Mouse (Mus musculus) megakaryocyte, embryonic 14.5 days (primary cell): ENCODE measurements around the gene Ascc1.
"Not testable (repeated sequence)": the region's sequence is repeated elsewhere in the genome, so short reads cannot be mapped to it uniquely, and the experiment has no call there.

Source experiments
- FLI1 ChIP-seq: IDR thresholded peaks from 2 replicates; pipeline ENCODE4 v1.6.1; 2012; ENCODE audit warnings: low read length, inconsistent platforms, mixed read lengths
- GATA1 ChIP-seq: IDR thresholded peaks from 3 replicates; pipeline ENCODE4 v1.6.1; 2012; ENCODE audit warnings: mixed read lengths, low read length, inconsistent platforms, borderline replicate concordance

DNA sequence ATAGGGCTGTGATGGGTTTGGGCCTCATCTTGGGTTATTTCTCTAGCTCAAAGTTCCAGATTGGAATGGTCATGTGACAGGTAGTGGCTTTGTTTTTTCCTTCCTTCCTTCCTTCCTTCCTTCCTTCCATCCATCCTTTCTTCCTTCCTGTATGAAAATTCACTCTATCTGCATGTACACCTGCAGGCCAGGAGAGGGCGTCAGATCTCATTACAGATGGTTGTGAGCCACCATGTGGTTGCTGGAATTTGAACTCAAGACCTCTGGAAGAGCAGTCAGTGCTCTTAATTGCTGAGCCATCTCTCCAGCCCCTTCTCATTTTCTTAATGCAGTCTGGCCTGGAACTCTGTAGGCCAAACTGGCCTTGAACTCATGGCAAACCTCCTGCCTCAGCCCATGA, 133.4 kb downstream of the Ascc1 start:
- not testable (repeated sequence) for TF ChIP-seq GATA1, FLI1
